23 mouse cellular contexts compared by ENCODE assay signal in genomic region chr9:83731877-83732276, GRCm38 (mm10).
DNase-seq lines count a peak whose midpoint lies in the region; ATAC-seq and TF ChIP-seq lines count a peak whose summit lies in the region.
"Had no signal": no experiment of that assay in that cellular context is flagged by ENCODE, and none has a peak within 500 bp of the region (broad histone marks: within the 10 kb centered on the region; RNA-seq: fewer than 3 reads in every experiment).

No protein-coding gene starts in this region.

- no peaks in the 10 kb centered on the region for H3K9me3 ChIP-seq in intestine, embryonic 15.5 days
- H3K9me3 ChIP-seq: forebrain, embryonic 15.5 days; heart, embryonic 12.5 days; heart, embryonic 15.5 days; hindbrain, embryonic 10.5 days; hindbrain, embryonic 13.5 days had no signal

- no peaks in the 10 kb centered on the region for H3K36me3 ChIP-seq in intestine, embryonic 15.5 days
- H3K36me3 ChIP-seq: forebrain, embryonic 15.5 days; heart, embryonic 12.5 days; heart, embryonic 15.5 days; hindbrain, embryonic 10.5 days; hindbrain, embryonic 13.5 days had no signal

- ATAC-seq in intestine, embryonic 15.5 days: no peak
- ATAC-seq: forebrain, embryonic 15.5 days; hindbrain, embryonic 16.5 days; intestine, embryonic 16.5 days; Patski had no signal

- 87% methylated on average over 2 of the region's 2 CpGs for WGBS in intestine, embryonic 15.5 days

- DNase-seq in adrenal gland, postnatal 10 days: peak; percentile 18
- no peak for DNase-seq in adrenal gland, adult 2 months
- peak; percentile 41 for DNase-seq in gastrocnemius, adult 2 months
- DNase-seq in gastrocnemius, postnatal 25 days: no peak
- peak; percentile 18 to 21 for DNase-seq in heart, postnatal 10 days
- no peak for DNase-seq in heart, adult 18-20 months
- no peak for DNase-seq in MN1 (ENCODE audit: low spot score)
- DNase-seq: adrenal gland, adult 8-10 months; cerebellum, adult 18-20 months; cerebellum, adult 9-10 months; cerebellum, postnatal 14 days; gastrocnemius, postnatal 14 days; kidney, adult 18-20 months; kidney, adult 9 months had no signal

- no peak overlapping the region for H3K27ac ChIP-seq in gastrocnemius, adult 2 months
- H3K27ac ChIP-seq in intestine, embryonic 15.5 days: no peak overlapping the region
- H3K27ac ChIP-seq: forebrain, embryonic 15.5 days; heart, embryonic 15.5 days; hindbrain, embryonic 10.5 days; hindbrain, embryonic 13.5 days had no signal

- intact Hi-C loops in gastrocnemius, adult 2 months (cut with DNase I): no loop called here
- intact Hi-C loops in heart, postnatal 10 days (cut with DNase I): no loop called here

- no peaks in the 10 kb centered on the region; the same call in 1 of the 2 replicates for H3K4me1 ChIP-seq in intestine, embryonic 15.5 days (replicated peaks)
- H3K4me1 ChIP-seq: heart, embryonic 12.5 days had no signal

- no peak overlapping the region for H3K4me2 ChIP-seq in intestine, embryonic 15.5 days (replicated peaks)
- H3K4me2 ChIP-seq: forebrain, embryonic 15.5 days; heart, embryonic 12.5 days; heart, embryonic 15.5 days; hindbrain, embryonic 13.5 days had no signal

- H3K4me3 ChIP-seq in gastrocnemius, adult 2 months: no peak overlapping the region
- H3K4me3 ChIP-seq in intestine, embryonic 15.5 days (replicated peaks): no peak overlapping the region
- H3K4me3 ChIP-seq: forebrain, embryonic 15.5 days; heart, embryonic 12.5 days; heart, embryonic 15.5 days; hindbrain, embryonic 10.5 days; hindbrain, embryonic 13.5 days had no signal

- no peak overlapping the region for H3K9ac ChIP-seq in intestine, embryonic 15.5 days
- H3K9ac ChIP-seq: forebrain, embryonic 15.5 days; heart, embryonic 12.5 days; heart, embryonic 15.5 days; hindbrain, embryonic 13.5 days had no signal

- no peak for TF ChIP-seq CTCF in gastrocnemius, adult 2 months (IDR thresholded peaks at IDR 0.05)

- H3K27me3 ChIP-seq in intestine, embryonic 15.5 days (replicated peaks): no peaks in the 10 kb centered on the region
- H3K27me3 ChIP-seq: forebrain, embryonic 15.5 days; heart, embryonic 12.5 days; heart, embryonic 15.5 days; hindbrain, embryonic 13.5 days; Patski had no signal

Comparison
In these comparisons a context has a peak if more than half of its experiments do, and no peak if none do; other contexts are left out.
1. DNase-seq: peak in adrenal gland, postnatal 10 days (single experiment), gastrocnemius, adult 2 months (single experiment) and heart, postnatal 10 days (2 of 2); none in adrenal gland, adult 2 months (single experiment), gastrocnemius, postnatal 25 days (single experiment), heart, adult 18-20 months (0 of 2) and MN1 (single experiment).